Mouse (Mus musculus) CH12.LX (cell line): ENCODE measurements at regions not wholly inside any gene's neighbourhood (a gene's known extent, or its start where the extent isn't known, plus 50 kb on each side); places are given as distances from the start of the nearest gene placed in this dataset.
A peak's percentile ranks its signal among the peaks of the same experiment; 100 is the strongest.

Source experiments
- DNase-seq: peaks from one replicate; pipeline ENCODE4 v3.0.0-alpha.2; 2013; ENCODE audit errors: extremely low read depth
- H3K27ac ChIP-seq: 2 replicates; pipeline ENCODE4 v1.5.1; 2012; ENCODE audit warnings: low read depth, mild to moderate bottlenecking, control low read depth, moderate library complexity; ENCODE audit not compliant: insufficient read depth
- H3K27me3 ChIP-seq: replicated peaks from 2 replicates; pipeline ENCODE3; 2012; ENCODE audit warnings: inconsistent platforms
- H3K36me3 ChIP-seq, 2 experiments: replicated peaks in 1 of 2; 2 replicates each; pipeline versions ENCODE3 to v1.6.1; 2012; ENCODE audit warnings: inconsistent platforms in 1 of 2, low read length in 1 of 2, mild to moderate bottlenecking in 1 of 2, mixed read lengths in 1 of 2, moderate library complexity in 1 of 2; ENCODE audit not compliant: control insufficient read depth in 1 of 2, insufficient read depth in 1 of 2
- H3K4me1 ChIP-seq, 2 experiments: 2 replicates each; pipeline ENCODE4 v1.6.1; 2012; ENCODE audit warnings: inconsistent platforms in 1 of 2, moderate library complexity in 1 of 2; ENCODE audit not compliant: insufficient read depth in 2 of 2, control insufficient read depth in 1 of 2
- H3K4me2 ChIP-seq: 2 replicates; pipeline ENCODE4 v1.6.1; 2012; ENCODE audit warnings: low read depth, mild to moderate bottlenecking, control low read depth; ENCODE audit not compliant: poor library complexity, insufficient read depth, severe bottlenecking
- H3K4me3 ChIP-seq, 3 experiments: fragments of 150-350 bp in 1 of 3; sonication (generic) in 1 of 3; replicated peaks in 1 of 3; 2 replicates each; pipeline versions ENCODE3 to v1.5.1; 2011 to 2012; ENCODE audit warnings: low read depth in 2 of 3, low read length in 2 of 3, mild to moderate bottlenecking in 2 of 3, moderate library complexity in 2 of 3, control low read depth in 1 of 3, improper control_type of control experiment in 1 of 3, inconsistent platforms in 1 of 3, mixed read lengths in 1 of 3; ENCODE audit not compliant: poor library complexity in 1 of 3
- H3K79me2 ChIP-seq: replicated peaks from 2 replicates; pipeline ENCODE4 v1.6.1; 2012; ENCODE audit warnings: mild to moderate bottlenecking, moderate library complexity; ENCODE audit not compliant: control insufficient read depth, poor library complexity, insufficient read depth, severe bottlenecking; ENCODE audit errors: extremely low read depth
- H3K9ac ChIP-seq: 2 replicates; pipeline ENCODE4 v1.6.1; 2012; ENCODE audit warnings: low read depth, mild to moderate bottlenecking, control low read depth, moderate library complexity; ENCODE audit not compliant: insufficient read depth
- H3K9me3 ChIP-seq: replicated peaks from 2 replicates; pipeline ENCODE3; 2012; ENCODE audit warnings: low read length, inconsistent platforms, mixed read lengths
- CHD2 ChIP-seq: IDR thresholded peaks from 2 replicates; pipeline ENCODE4 v1.6.1; 2011; ENCODE audit warnings: low read length, improper control_type of control experiment
- CTCF ChIP-seq, 2 experiments: IDR thresholded peaks in 1 of 2; conservative IDR thresholded peaks in 1 of 2; 2 replicates each; pipeline ENCODE4 v1.5.1; 2011 to 2012; ENCODE audit warnings: low read depth in 2 of 2, low read length in 2 of 2, improper control_type of control experiment in 1 of 2, inconsistent platforms in 1 of 2, mild to moderate bottlenecking in 1 of 2, moderate library complexity in 1 of 2
- ETS1 ChIP-seq: conservative IDR thresholded peaks from 2 replicates; pipeline ENCODE4 v1.6.1; 2012; ENCODE audit warnings: low read depth, mild to moderate bottlenecking, inconsistent platforms, low read length, improper control_type of control experiment, moderate library complexity
- GABPA ChIP-seq: IDR thresholded peaks from 2 replicates; pipeline ENCODE4 v1.6.1; 2012; ENCODE audit warnings: low read depth, low read length, improper control_type of control experiment, inconsistent platforms; ENCODE audit not compliant: insufficient replicate concordance
- IRF4 ChIP-seq: IDR thresholded peaks from 2 replicates; pipeline ENCODE4 v1.6.1; 2014; ENCODE audit warnings: low read depth, mild to moderate bottlenecking, inconsistent platforms, low read length, improper control_type of control experiment
- JUN ChIP-seq: IDR thresholded peaks from 2 replicates; pipeline ENCODE4 v1.6.1; 2011; ENCODE audit warnings: low read depth, mild to moderate bottlenecking, low read length, improper control_type of control experiment, moderate library complexity; ENCODE audit not compliant: insufficient read depth
- JUND ChIP-seq: conservative IDR thresholded peaks from 2 replicates; pipeline ENCODE4 v1.6.1; 2011; ENCODE audit warnings: low read depth, low read length, improper control_type of control experiment
- NELFE ChIP-seq: IDR thresholded peaks from 2 replicates; pipeline ENCODE4 v1.6.1; 2011; ENCODE audit warnings: low read depth, low read length, improper control_type of control experiment
- NRF1 ChIP-seq: IDR thresholded peaks from 2 replicates; pipeline ENCODE4 v1.6.1; 2014; ENCODE audit warnings: low read depth, mild to moderate bottlenecking, inconsistent platforms, low read length, improper control_type of control experiment, moderate library complexity
- POLR2AphosphoS2 ChIP-seq: IDR thresholded peaks from 2 replicates; pipeline ENCODE4 v1.6.1; 2011; ENCODE audit warnings: low read depth, low read length, improper control_type of control experiment
- RCOR1 ChIP-seq: conservative IDR thresholded peaks from 2 replicates; pipeline ENCODE4 v1.6.1; 2012; ENCODE audit warnings: low read depth, mild to moderate bottlenecking, inconsistent platforms, low read length, improper control_type of control experiment
- SIN3A ChIP-seq: IDR thresholded peaks from 2 replicates; pipeline ENCODE4 v1.6.1; 2012; ENCODE audit warnings: low read length, improper control_type of control experiment, inconsistent platforms
- SMC3 ChIP-seq: IDR thresholded peaks from 2 replicates; pipeline ENCODE4 v1.6.1; 2011; ENCODE audit warnings: low read depth, low read length, improper control_type of control experiment
- TCF12 ChIP-seq: IDR thresholded peaks from 2 replicates; pipeline ENCODE4 v1.6.1; 2014; ENCODE audit warnings: low read depth, mild to moderate bottlenecking, inconsistent platforms, low read length, improper control_type of control experiment
- USF1 ChIP-seq: IDR thresholded peaks from 2 replicates; pipeline ENCODE4 v1.6.1; 2014; ENCODE audit warnings: low read depth, mild to moderate bottlenecking, inconsistent platforms, low read length, improper control_type of control experiment
- ZC3H11A ChIP-seq: IDR thresholded peaks from 2 replicates; pipeline ENCODE4 v1.6.1; 2012; ENCODE audit warnings: low read depth, mild to moderate bottlenecking, inconsistent platforms, low read length, improper control_type of control experiment
- ZNF384 ChIP-seq: IDR thresholded peaks from 2 replicates; pipeline ENCODE4 v1.6.1; 2012; ENCODE audit warnings: low read depth, low read length, improper control_type of control experiment, inconsistent platforms
- dilution Hi-C: fragments of 300-500 bp; cut with MboI; formaldehyde crosslinking; loops from 2 replicates; pipeline ENCODE4 v1.14.3; 2020; ENCODE audit warnings: low sequenced_read_pairs; ENCODE audit not compliant: extremely low pct_unique_long_range_greater_than_20kb, extremely low pct_ligation_motif_present
- in situ Hi-C: fragments of 300-500 bp; cut with MboI; formaldehyde crosslinking; loops from 3 replicates; pipeline ENCODE4 v1.14.3; 2019; ENCODE audit warnings: low sequenced_read_pairs, low pct_ligation_motif_present, low pct_unique_long_range_greater_than_20kb, mixed read lengths

GRCm38 (mm10) chr6:144863430-144863994 is 81.7 kb upstream of the Sox5 start:
- H3K4me2 ChIP-seq: no peak overlapping the region
- TF ChIP-seq ZC3H11A: no peak
- TF ChIP-seq TCF12: no peak
- no peak for TF ChIP-seq SMC3
- no peak for TF ChIP-seq NELFE
- no peak for TF ChIP-seq ZNF384
- no peak for TF ChIP-seq ETS1
- TF ChIP-seq JUND: no peak
- H3K4me3 ChIP-seq: no peak overlapping the region
- no peaks in the 10 kb centered on the region for H3K36me3 ChIP-seq
- no peaks in the 10 kb centered on the region for H3K4me1 ChIP-seq
- H3K9ac ChIP-seq: no peak overlapping the region
- dilution Hi-C loops: no loop called here
- no peaks in the 10 kb centered on the region for H3K79me2 ChIP-seq
- no peak for DNase-seq
- H3K27ac ChIP-seq: no peak overlapping the region
- H3K9me3 ChIP-seq: no peaks in the 10 kb centered on the region
- no peaks in the 10 kb centered on the region for H3K27me3 ChIP-seq
- in situ Hi-C loops: no loop called here

- Histone ChIP-seq H3K79me2 (no peaks in the 10 kb centered on the region), H3K9ac (no peak overlapping the region), H3K4me1 (no peaks in the 10 kb centered on the region), H3K9me3 (peaks cover 2% of the 10 kb centered on the region), H3K4me3 (no peak overlapping the region), H3K27me3 (no peaks in the 10 kb centered on the region), H3K27ac (no peak overlapping the region), H3K4me2 (no peak overlapping the region), H3K36me3 (no peaks in the 10 kb centered on the region)
- no peak for DNase-seq
- dilution Hi-C loops (no loop called here), in situ Hi-C loops (no loop called here)
- no peak for TF ChIP-seq CHD2
- no peak for TF ChIP-seq GABPA
- TF ChIP-seq NRF1: no peak
- no peak for TF ChIP-seq TCF12
- TF ChIP-seq ZC3H11A: no peak
- no peak for TF ChIP-seq IRF4
- TF ChIP-seq CTCF (conservative IDR thresholded peaks at IDR 0.05 in 1 of 2, IDR thresholded peaks at IDR 0.05 in 1 of 2; ENCODE audit: low read depth in 2 of 2, low read length in 2 of 2): peak in 1 of 2 experiments; percentile 17; a peak in 1 of 4 replicates
- no peak for TF ChIP-seq RCOR1
Observed at GRCm38 (mm10) chr6:144841510-144841909, 59.7 kb upstream of the Sox5 start.

GRCm38 (mm10) chr6:144839383-144839782 is 57.6 kb upstream of the Sox5 start:
- DNase-seq: no peak
- in situ Hi-C loops (no loop called here), dilution Hi-C loops (no loop called here)
- no peak overlapping the region for H3K4me3 ChIP-seq
- no peaks in the 10 kb centered on the region for H3K27me3 ChIP-seq
- H3K9ac ChIP-seq: no peak overlapping the region
- H3K4me2 ChIP-seq: no peak overlapping the region
- H3K9me3 ChIP-seq: peaks cover 2% of the 10 kb centered on the region
- H3K4me1 ChIP-seq: peaks cover 0 to 7% of the 10 kb centered on the region in 2 experiments; a peak in 1 of 4 replicates
- H3K79me2 ChIP-seq: no peaks in the 10 kb centered on the region
- TF ChIP-seq POLR2AphosphoS2 (no peak), JUN (no peak), SIN3A (no peak), USF1 (no peak)
- no peak overlapping the region for H3K27ac ChIP-seq
- H3K36me3 ChIP-seq: no peaks in the 10 kb centered on the region
